Mouse (Mus musculus): Measurements from ENCODE around the gene Bicral.

Gene Bicral

GRCm38 (mm10) chr17:46843716-46844115, 14.6 kb downstream of the Bicral start:
- no peak for DNase-seq (ENCODE audit: low spot score)

- no peak for DNase-seq (ENCODE audit: low spot score)
These were observed 15.3 kb downstream of the Bicral start for GRCm38 (mm10) chr17:46843022-46843421.

GRCm38 (mm10) chr17:46840304-46841010, 17.8 kb downstream of the Bicral start:
- no peak for DNase-seq (ENCODE audit: low spot score)

GRCm38 (mm10) chr17:46838396-46838920, 19.8 kb downstream of the Bicral start:
- DNase-seq (ENCODE audit: low spot score): no peak

- DNase-seq (ENCODE audit: low spot score): no peak
These were observed 20.4 kb downstream of the Bicral start for GRCm38 (mm10) chr17:46837897-46838296.

GRCm38 (mm10) chr17:46835093-46835715, 23.1 kb downstream of the Bicral start:
- peak; percentile 85 for DNase-seq (ENCODE audit: low spot score)

- no peak for DNase-seq (ENCODE audit: low spot score)
These were observed 25.3 kb downstream of the Bicral start for GRCm38 (mm10) chr17:46832981-46833305.

GRCm38 (mm10) chr17:46832101-46832980, 25.9 kb downstream of the Bicral start:
- no peak for DNase-seq (ENCODE audit: low spot score)

- DNase-seq (ENCODE audit: low spot score): no peak
These were observed 28.3 kb downstream of the Bicral start for GRCm38 (mm10) chr17:46829856-46830535.

GRCm38 (mm10) chr17:46828935-46829334, 29.3 kb downstream of the Bicral start:
- peak; percentile 54 for DNase-seq (ENCODE audit: low spot score)

GRCm38 (mm10) chr17:46823091-46823490, 35.2 kb downstream of the Bicral start:
- DNase-seq (ENCODE audit: low spot score): no peak

GRCm38 (mm10) chr17:46820628-46821027, 37.7 kb downstream of the Bicral start:
- no peak for DNase-seq (ENCODE audit: low spot score)

- DNase-seq (ENCODE audit: low spot score): no peak
These were observed 40.5 kb downstream of the Bicral start for GRCm38 (mm10) chr17:46817734-46818158.

GRCm38 (mm10) chr17:46816306-46816705, 42.0 kb downstream of the Bicral start:
- DNase-seq (ENCODE audit: low spot score): no peak

GRCm38 (mm10) chr17:46814497-46814896, 43.8 kb downstream of the Bicral start:
- no peak for DNase-seq (ENCODE audit: low spot score)

- DNase-seq (ENCODE audit: low spot score): no peak
These were observed 44.6 kb downstream of the Bicral start for GRCm38 (mm10) chr17:46813637-46814036.

- no peak for DNase-seq (ENCODE audit: low spot score)
These were observed 45.8 kb downstream of the Bicral start for GRCm38 (mm10) chr17:46812442-46812841.

- no peak for DNase-seq (ENCODE audit: low spot score)
These were observed 47.6 kb downstream of the Bicral start for GRCm38 (mm10) chr17:46810672-46811071.

- no peak for DNase-seq (ENCODE audit: low spot score)
These were observed 49.0 kb downstream of the Bicral start for GRCm38 (mm10) chr17:46809131-46809830.

GRCm38 (mm10) chr17:46808376-46808775, 49.9 kb downstream of the Bicral start:
- DNase-seq (ENCODE audit: low spot score): no peak

- no peak for DNase-seq (ENCODE audit: low spot score)
These were observed 56.5 kb downstream of the Bicral start for GRCm38 (mm10) chr17:46801761-46802160.
